Mouse (Mus musculus) testis, adult 2 months (tissue): ENCODE measurements at regions not wholly inside any gene's neighbourhood (a gene's known extent, or its start where the extent isn't known, plus 50 kb on each side); places are given as distances from the start of the nearest gene placed in this dataset.

Experiments used
- CTCF ChIP-seq: fragments of 200-500 bp; IDR thresholded peaks from 2 replicates; pipeline ENCODE4 v1.5.1; 2012; ENCODE audit warnings: low read depth, mild to moderate bottlenecking, inconsistent platforms, low read length, moderate library complexity; ENCODE audit not compliant: control insufficient read depth, insufficient read depth, insufficient replicate concordance
- POLR2A ChIP-seq: fragments of 200-500 bp; IDR thresholded peaks from 2 replicates; pipeline ENCODE4 v1.6.1; 2012; ENCODE audit warnings: low read depth, mild to moderate bottlenecking, inconsistent platforms, low read length, moderate library complexity; ENCODE audit not compliant: control insufficient read depth

GRCm38 (mm10) chr1:152167716-152168115 is 77.8 kb upstream of the 1700025G04Rik start:
- TF ChIP-seq POLR2A, result no peak
- no peak for TF ChIP-seq CTCF
